27 mouse cellular contexts compared by ENCODE assay signal in the genomic region with DNA sequence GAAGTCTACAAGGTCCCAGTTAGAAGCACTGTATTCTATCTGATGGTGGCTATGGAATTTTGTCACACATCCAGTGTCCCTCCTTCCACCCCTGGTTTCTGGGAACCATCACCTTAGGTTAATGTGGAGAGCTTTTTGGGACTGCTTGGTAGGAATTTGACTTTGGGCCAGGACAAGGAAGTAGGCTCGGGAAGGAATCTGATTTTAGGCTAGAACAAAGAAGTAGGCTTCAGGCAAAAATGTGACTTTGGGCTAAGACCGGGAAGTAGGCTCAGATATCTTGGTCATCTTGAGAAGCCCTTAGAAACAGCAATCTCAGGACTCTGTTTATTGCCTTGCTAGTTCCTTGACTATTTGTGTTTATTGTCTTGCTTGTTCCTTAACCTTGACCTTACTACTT.
"Had no signal": no experiment of that assay in that cellular context is flagged by ENCODE, and none has a peak within 500 bp of the region (broad histone marks: within the 10 kb centered on the region; RNA-seq: fewer than 3 reads in every experiment).

No protein-coding gene starts in this region.

- H3K27ac ChIP-seq: gastrocnemius, adult 2 months; heart, embryonic 10.5 days; hindbrain, embryonic 10.5 days; hindbrain, embryonic 12.5 days; hindbrain, embryonic 14.5 days; intestine, embryonic 15.5 days; kidney, embryonic 15.5 days; kidney, postnatal 0 days; layer of hippocampus, adult 2 months; left cerebral cortex, adult 2 months; limb, embryonic 10.5 days; limb, embryonic 12.5 days; liver, embryonic 14.5 days had no signal

- DNase-seq: gastrocnemius, adult 2 months; gastrocnemius, postnatal 10 days; gastrocnemius, postnatal 25 days; heart, adult 18-20 months; heart, postnatal 10 days; heart, postnatal 4 days; kidney, adult 11 months; kidney, adult 2 months; kidney, adult 9 months; kidney, postnatal 25 days; kidney, postnatal 4 days had no signal

- H3K4me2 ChIP-seq: heart, embryonic 12.5 days; hindbrain, embryonic 12.5 days; hindbrain, embryonic 14.5 days; intestine, embryonic 15.5 days; kidney, embryonic 15.5 days; limb, embryonic 12.5 days; liver, embryonic 11.5 days had no signal

- H3K27me3 ChIP-seq: heart, embryonic 12.5 days; hindbrain, embryonic 12.5 days; intestine, embryonic 15.5 days; kidney, embryonic 15.5 days; limb, embryonic 12.5 days had no signal

- H3K4me3 ChIP-seq: gastrocnemius, adult 2 months; heart, embryonic 10.5 days; heart, embryonic 12.5 days; hindbrain, embryonic 10.5 days; hindbrain, embryonic 12.5 days; intestine, embryonic 15.5 days; kidney, embryonic 15.5 days; layer of hippocampus, adult 2 months; left cerebral cortex, adult 2 months; limb, embryonic 10.5 days; limb, embryonic 12.5 days had no signal

- H3K9me3 ChIP-seq: heart, embryonic 10.5 days; heart, embryonic 12.5 days; hindbrain, embryonic 10.5 days; hindbrain, embryonic 12.5 days; intestine, embryonic 15.5 days; kidney, embryonic 15.5 days; limb, embryonic 10.5 days; limb, embryonic 12.5 days had no signal

- H3K36me3 ChIP-seq: heart, embryonic 10.5 days; heart, embryonic 12.5 days; hindbrain, embryonic 10.5 days; hindbrain, embryonic 12.5 days; intestine, embryonic 15.5 days; kidney, embryonic 15.5 days; limb, embryonic 10.5 days had no signal

- H3K9ac ChIP-seq: heart, embryonic 12.5 days; hindbrain, embryonic 12.5 days; hindbrain, embryonic 14.5 days; intestine, embryonic 15.5 days; kidney, embryonic 15.5 days; limb, embryonic 12.5 days; liver, embryonic 14.5 days had no signal

- ATAC-seq: hindbrain, embryonic 16.5 days; inflammation-experienced regulatory T-cells, adult 6 months; intestine, embryonic 15.5 days had no signal
